Mouse (Mus musculus) testis, adult 2 months (tissue): Measurements from ENCODE around the gene Nox3. TPM values are rescaled to one million over a fixed set of nuclear protein-coding genes. Genes with fewer than 3 reads are reported as not detected.

Experiments
- H3K27ac ChIP-seq: fragments of 200-500 bp; 2 replicates; pipeline ENCODE4 v1.5.1; 2012; ENCODE audit warnings: low read depth, low read length; ENCODE audit not compliant: control insufficient read depth, insufficient read depth
- H3K27me3 ChIP-seq: fragments of 200-500 bp; 2 replicates; pipeline ENCODE4 v1.6.1; 2012; ENCODE audit warnings: mild to moderate bottlenecking, low read length, moderate library complexity; ENCODE audit not compliant: control insufficient read depth, insufficient read depth
- H3K36me3 ChIP-seq: fragments of 200-500 bp; 2 replicates; pipeline ENCODE4 v1.6.1; 2012; ENCODE audit warnings: mild to moderate bottlenecking, low read length; ENCODE audit not compliant: control insufficient read depth, insufficient read depth
- H3K4me1 ChIP-seq: fragments of 200-500 bp; 2 replicates; pipeline ENCODE4 v1.6.1; 2012; ENCODE audit warnings: low read length; ENCODE audit not compliant: control insufficient read depth, insufficient read depth
- H3K4me3 ChIP-seq: fragments of 200-500 bp; 2 replicates; pipeline ENCODE4 v1.5.1; 2012; ENCODE audit warnings: low read depth, mild to moderate bottlenecking, low read length, moderate library complexity, mixed read lengths; ENCODE audit not compliant: control insufficient read depth
- CTCF ChIP-seq: fragments of 200-500 bp; IDR thresholded peaks from 2 replicates; pipeline ENCODE4 v1.5.1; 2012; ENCODE audit warnings: low read depth, mild to moderate bottlenecking, inconsistent platforms, low read length, moderate library complexity; ENCODE audit not compliant: control insufficient read depth, insufficient read depth, insufficient replicate concordance
- POLR2A ChIP-seq: fragments of 200-500 bp; IDR thresholded peaks from 2 replicates; pipeline ENCODE4 v1.6.1; 2012; ENCODE audit warnings: low read depth, mild to moderate bottlenecking, inconsistent platforms, low read length, moderate library complexity; ENCODE audit not compliant: control insufficient read depth
- polyA plus RNA-seq: library from polyadenylated mRNA; depleted of rRNA; stranded (reverse); fragments of >200 nt; gene quantifications from 2 replicates; pipeline ENCODE4 v1.2.3, GENCODE M21; 2012; rRNA removed

The Nox3 gene
- polyA plus RNA-seq, 1 experiment = 0.96 TPM

DNA sequence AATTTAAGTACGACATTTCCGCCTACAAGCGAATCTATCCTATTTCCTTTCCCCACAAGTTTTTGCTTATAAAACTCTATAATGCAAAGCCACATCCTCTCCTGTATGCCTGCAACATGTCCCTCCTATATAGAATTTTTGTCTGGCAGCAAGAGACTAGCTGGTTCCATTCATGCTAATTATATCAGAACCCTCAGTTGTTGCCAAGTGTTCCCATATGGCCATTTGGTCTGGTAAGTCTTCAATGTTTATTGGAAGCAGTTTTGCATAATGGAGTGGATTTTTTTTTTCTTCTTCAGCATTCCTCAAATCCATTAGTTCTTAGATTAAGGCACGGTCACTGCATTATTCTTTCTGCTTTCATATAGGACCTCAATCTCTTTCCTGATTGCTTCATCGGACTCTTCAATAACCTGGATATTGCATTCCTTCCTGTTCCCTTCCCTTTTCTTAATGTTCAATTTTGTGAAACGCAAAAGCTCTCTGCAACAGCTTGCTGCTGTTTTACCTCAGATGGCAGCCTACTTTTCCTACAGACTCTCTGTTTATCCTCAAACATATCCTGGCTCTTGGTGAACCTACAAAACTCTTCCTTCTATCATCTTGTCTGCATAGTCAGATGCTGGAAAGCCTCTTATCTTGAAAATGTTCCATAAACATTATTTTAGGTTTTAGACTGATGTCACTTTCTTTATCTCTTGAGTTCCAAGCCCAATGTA, 92.9 kb downstream of the Nox3 start:
- no peaks in the 10 kb centered on the region for H3K27me3 ChIP-seq
- TF ChIP-seq POLR2A = no peak
- TF ChIP-seq CTCF = no peak
- H3K4me1 ChIP-seq = no peaks in the 10 kb centered on the region
- H3K27ac ChIP-seq = no peak overlapping the region
- H3K36me3 ChIP-seq = no peaks in the 10 kb centered on the region
- no peak overlapping the region for H3K4me3 ChIP-seq

DNA sequence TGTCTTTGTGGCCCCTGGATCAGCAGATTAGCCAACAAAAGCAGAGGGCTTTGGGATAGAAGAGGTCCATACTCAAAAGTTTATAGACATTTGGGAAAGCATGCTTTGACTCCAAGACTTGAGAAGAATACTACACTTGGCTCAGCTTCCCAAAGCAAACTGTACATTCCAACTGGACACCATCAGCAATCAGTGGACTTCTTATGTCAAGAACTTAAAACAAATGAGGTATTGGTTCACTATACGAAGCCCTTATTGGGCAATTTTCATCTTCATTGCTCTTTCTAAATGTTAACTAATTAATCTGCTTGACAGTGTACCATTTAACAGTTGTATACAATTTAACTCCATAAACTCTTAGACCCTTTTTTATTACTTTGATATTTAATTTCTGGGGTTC, 97.7 kb downstream of the Nox3 start:
- TF ChIP-seq CTCF = no peak
- TF ChIP-seq POLR2A = no peak
- Histone ChIP-seq H3K27ac (no peak overlapping the region), H3K36me3 (no peaks in the 10 kb centered on the region), H3K27me3 (no peaks in the 10 kb centered on the region), H3K4me3 (no peak overlapping the region), H3K4me1 (no peaks in the 10 kb centered on the region)

DNA sequence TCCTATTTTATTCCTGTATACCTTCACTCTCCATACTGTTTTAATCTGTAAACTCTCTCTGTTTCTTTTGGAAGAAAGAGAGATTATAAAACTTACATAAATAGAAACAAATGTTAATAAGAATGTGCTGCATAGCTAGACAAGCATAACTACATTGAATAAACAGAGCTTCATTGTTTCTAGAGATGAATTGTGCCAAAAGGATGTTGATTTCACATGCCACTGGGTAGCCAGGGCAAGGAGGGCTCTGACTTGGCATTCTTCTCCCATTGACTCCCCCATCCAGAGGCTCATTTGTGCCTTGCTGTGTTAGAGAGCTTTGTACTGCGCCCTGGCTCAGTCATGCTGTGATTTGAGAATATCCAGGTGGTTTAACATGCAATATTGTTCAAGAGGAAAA, 98.2 kb downstream of the Nox3 start:
- Histone ChIP-seq H3K4me3 (no peak overlapping the region), H3K27ac (no peak overlapping the region), H3K36me3 (no peaks in the 10 kb centered on the region), H3K4me1 (no peaks in the 10 kb centered on the region), H3K27me3 (no peaks in the 10 kb centered on the region)
- TF ChIP-seq CTCF (no peak), POLR2A (no peak)

GRCm38 (mm10) chr17:3597130-3597529, 98.9 kb downstream of the Nox3 start:
- H3K36me3 ChIP-seq = no peaks in the 10 kb centered on the region
- H3K27me3 ChIP-seq = no peaks in the 10 kb centered on the region
- no peak overlapping the region for H3K27ac ChIP-seq
- no peak for TF ChIP-seq POLR2A
- no peaks in the 10 kb centered on the region for H3K4me1 ChIP-seq
- H3K4me3 ChIP-seq = no peak overlapping the region

Other genes starting within 250 kb of the Nox3 start
- not detected in 2 replicates for gene Cldn20, start 163.7 kb downstream of the Nox3 start, polyA plus RNA-seq
- 30.5 and 35.6 TPM in 2 replicates for gene Tfb1m, start 138.5 kb downstream of the Nox3 start, polyA plus RNA-seq